Mouse (Mus musculus): ENCODE data around the gene Plk5. TPM values are rescaled to one million over a fixed set of nuclear protein-coding genes. Genes with fewer than 3 reads are reported as not detected.

Gene Plk5
- total and polyA plus RNA-seq, 2 experiments: 1.4 to 6.6 TPM

GRCm38 (mm10) chr10:80348244-80348781 is 7.9 kb upstream of the Plk5 start, which contains the start of gene Adamtsl5:
TSS of gene Adamtsl5 (minus strand) at chr10:80348412.
- Histone ChIP-seq H3K36me3 (ENCODE audit: control insufficient read depth, insufficient read depth, low read length) (no peaks in the 10 kb centered on the region), H3K9ac (ENCODE audit: low read depth, low read length) (peak within 1 kb of the TSS; percentile 66), H3K27me3 (ENCODE audit: control insufficient read depth, insufficient read depth, low read length) (no peaks in the 10 kb centered on the region), H3K79me2 (ENCODE audit: control insufficient read depth, insufficient read depth, low read length) (no peaks in the 10 kb centered on the region), H3K27ac (replicated peaks; ENCODE audit: insufficient read depth, low read depth, low read length) (no peak within 1 kb of the TSS), H3K4me1 (ENCODE audit: control insufficient read depth, insufficient read depth, low read length) (peaks cover 19% of the 10 kb centered on the region), H3K4me3 (ENCODE audit: insufficient read depth, low read depth, low read length) (peak within 1 kb of the TSS; percentile 54)
- WGBS: under 1% methylated on average over 42 of the region's 42 CpGs
- TF ChIP-seq POLR2A (IDR thresholded peaks at IDR 0.05; ENCODE audit: extremely low read depth, insufficient read depth, low read length): no peak
- peak; percentile 83 for TF ChIP-seq CTCF (IDR thresholded peaks at IDR 0.05; ENCODE audit: low read depth, low read length)
- DNase-seq (ENCODE audit: extremely low read depth, low read depth, low spot score): no peak

- WGBS: 26% methylated on average over 26 of the region's 26 CpGs
- no peak for DNase-seq (ENCODE audit: extremely low read depth, low read depth, low spot score)
- Histone ChIP-seq H3K4me3 (ENCODE audit: insufficient read depth, low read depth, low read length) (no peak overlapping the region), H3K27me3 (ENCODE audit: control insufficient read depth, insufficient read depth, low read length) (no peaks in the 10 kb centered on the region), H3K4me1 (ENCODE audit: control insufficient read depth, insufficient read depth, low read length) (peaks cover 19% of the 10 kb centered on the region), H3K9ac (ENCODE audit: low read depth, low read length) (no peak overlapping the region), H3K36me3 (ENCODE audit: control insufficient read depth, insufficient read depth, low read length) (no peaks in the 10 kb centered on the region), H3K79me2 (ENCODE audit: control insufficient read depth, insufficient read depth, low read length) (no peaks in the 10 kb centered on the region), H3K27ac (replicated peaks; ENCODE audit: insufficient read depth, low read depth, low read length) (no peak overlapping the region)
- TF ChIP-seq CTCF (IDR thresholded peaks at IDR 0.05; ENCODE audit: low read depth, low read length) (no peak), POLR2A (IDR thresholded peaks at IDR 0.05; ENCODE audit: extremely low read depth, insufficient read depth, low read length) (no peak)
These were observed 7.3 kb upstream of the Plk5 start for GRCm38 (mm10) chr10:80348981-80349380.

- peak; percentile 59 for DNase-seq (ENCODE audit: extremely low read depth, low read depth, low spot score)
- Histone ChIP-seq H3K27ac (replicated peaks; ENCODE audit: insufficient read depth, low read depth, low read length) (no peak overlapping the region), H3K4me3 (ENCODE audit: insufficient read depth, low read depth, low read length) (no peak overlapping the region), H3K27me3 (ENCODE audit: control insufficient read depth, insufficient read depth, low read length) (no peaks in the 10 kb centered on the region), H3K79me2 (ENCODE audit: control insufficient read depth, insufficient read depth, low read length) (no peaks in the 10 kb centered on the region), H3K9ac (ENCODE audit: low read depth, low read length) (no peak overlapping the region), H3K4me1 (ENCODE audit: control insufficient read depth, insufficient read depth, low read length) (peaks cover 16% of the 10 kb centered on the region), H3K36me3 (ENCODE audit: control insufficient read depth, insufficient read depth, low read length) (no peaks in the 10 kb centered on the region)
- WGBS: 7% methylated on average over 7 of the region's 7 CpGs
- TF ChIP-seq POLR2A (IDR thresholded peaks at IDR 0.05; ENCODE audit: extremely low read depth, insufficient read depth, low read length) (no peak), CTCF (IDR thresholded peaks at IDR 0.05; ENCODE audit: low read depth, low read length) (peak; percentile 99)
These were observed 6.0 kb upstream of the Plk5 start for GRCm38 (mm10) chr10:80350292-80350691.

GRCm38 (mm10) chr10:80351896-80352295 is 4.4 kb upstream of the Plk5 start:
- DNase-seq (ENCODE audit: extremely low read depth, low read depth, low spot score): peak; percentile 94
- peaks cover 6% of the 10 kb centered on the region for H3K27me3 ChIP-seq (ENCODE audit: control insufficient read depth, insufficient read depth, low read length)
- H3K4me3 ChIP-seq (ENCODE audit: insufficient read depth, low read depth, low read length): no peak overlapping the region
- 13% methylated on average over 11 of the region's 11 CpGs for WGBS
- no peaks in the 10 kb centered on the region for H3K79me2 ChIP-seq (ENCODE audit: control insufficient read depth, insufficient read depth, low read length)
- no peak overlapping the region for H3K9ac ChIP-seq (ENCODE audit: low read depth, low read length)
- H3K36me3 ChIP-seq (ENCODE audit: control insufficient read depth, insufficient read depth, low read length): no peaks in the 10 kb centered on the region
- TF ChIP-seq CTCF (IDR thresholded peaks at IDR 0.05; ENCODE audit: low read depth, low read length): no peak
- no peak for TF ChIP-seq POLR2A (IDR thresholded peaks at IDR 0.05; ENCODE audit: extremely low read depth, insufficient read depth, low read length)
- H3K4me1 ChIP-seq (ENCODE audit: control insufficient read depth, insufficient read depth, low read length): peaks cover 16% of the 10 kb centered on the region
- peak overlapping the region; percentile 52 for H3K27ac ChIP-seq (replicated peaks; ENCODE audit: insufficient read depth, low read depth, low read length)

- peaks cover 16% of the 10 kb centered on the region for H3K4me1 ChIP-seq (ENCODE audit: control insufficient read depth, insufficient read depth, low read length)
- no peaks in the 10 kb centered on the region for H3K36me3 ChIP-seq (ENCODE audit: control insufficient read depth, insufficient read depth, low read length)
- TF ChIP-seq POLR2A (IDR thresholded peaks at IDR 0.05; ENCODE audit: extremely low read depth, insufficient read depth, low read length) (no peak), CTCF (IDR thresholded peaks at IDR 0.05; ENCODE audit: low read depth, low read length) (no peak)
- no peak overlapping the region for H3K27ac ChIP-seq (replicated peaks; ENCODE audit: insufficient read depth, low read depth, low read length)
- peaks cover 10% of the 10 kb centered on the region for H3K27me3 ChIP-seq (ENCODE audit: control insufficient read depth, insufficient read depth, low read length)
- no peak overlapping the region for H3K4me3 ChIP-seq (ENCODE audit: insufficient read depth, low read depth, low read length)
- DNase-seq (ENCODE audit: extremely low read depth, low read depth, low spot score): no peak
- no peaks in the 10 kb centered on the region for H3K79me2 ChIP-seq (ENCODE audit: control insufficient read depth, insufficient read depth, low read length)
- 75% methylated on average over 8 of the region's 8 CpGs for WGBS
- H3K9ac ChIP-seq (ENCODE audit: low read depth, low read length): no peak overlapping the region
These were observed 3.5 kb upstream of the Plk5 start for GRCm38 (mm10) chr10:80352727-80353126.

- 41% methylated on average over 9 of the region's 9 CpGs for WGBS
- no peaks in the 10 kb centered on the region for H3K36me3 ChIP-seq (ENCODE audit: control insufficient read depth, insufficient read depth, low read length)
- H3K27me3 ChIP-seq (ENCODE audit: control insufficient read depth, insufficient read depth, low read length): peaks cover 10% of the 10 kb centered on the region
- no peak overlapping the region for H3K9ac ChIP-seq (ENCODE audit: low read depth, low read length)
- H3K4me1 ChIP-seq (ENCODE audit: control insufficient read depth, insufficient read depth, low read length): peaks cover 11% of the 10 kb centered on the region
- no peak overlapping the region for H3K4me3 ChIP-seq (ENCODE audit: insufficient read depth, low read depth, low read length)
- TF ChIP-seq CTCF (IDR thresholded peaks at IDR 0.05; ENCODE audit: low read depth, low read length) (no peak), POLR2A (IDR thresholded peaks at IDR 0.05; ENCODE audit: extremely low read depth, insufficient read depth, low read length) (no peak)
- no peaks in the 10 kb centered on the region for H3K79me2 ChIP-seq (ENCODE audit: control insufficient read depth, insufficient read depth, low read length)
- no peak for DNase-seq (ENCODE audit: extremely low read depth, low read depth, low spot score)
- H3K27ac ChIP-seq (replicated peaks; ENCODE audit: insufficient read depth, low read depth, low read length): no peak overlapping the region
These were observed 828 bp upstream of the Plk5 start for GRCm38 (mm10) chr10:80355431-80355830.
